Mouse (Mus musculus): ENCODE measurements at regions not wholly inside any gene's neighbourhood (a gene's known extent, or its start where the extent isn't known, plus 50 kb on each side); places are given as distances from the start of the nearest gene placed in this dataset.

- TF ChIP-seq CTCF (conservative IDR thresholded peaks at IDR 0.05; ENCODE audit: low read length) (no peak), NANOG (IDR thresholded peaks at IDR 0.05; ENCODE audit: borderline replicate concordance, low read length) (no peak)
These were observed 367.3 kb upstream of the Runx1 start for GRCm38 (mm10) chr16:93193263-93193662.

Measured in E14TG2a.4 (cell line).